Mouse (Mus musculus): ENCODE results near the gene Mbd4.

Mbd4 gene

DNA sequence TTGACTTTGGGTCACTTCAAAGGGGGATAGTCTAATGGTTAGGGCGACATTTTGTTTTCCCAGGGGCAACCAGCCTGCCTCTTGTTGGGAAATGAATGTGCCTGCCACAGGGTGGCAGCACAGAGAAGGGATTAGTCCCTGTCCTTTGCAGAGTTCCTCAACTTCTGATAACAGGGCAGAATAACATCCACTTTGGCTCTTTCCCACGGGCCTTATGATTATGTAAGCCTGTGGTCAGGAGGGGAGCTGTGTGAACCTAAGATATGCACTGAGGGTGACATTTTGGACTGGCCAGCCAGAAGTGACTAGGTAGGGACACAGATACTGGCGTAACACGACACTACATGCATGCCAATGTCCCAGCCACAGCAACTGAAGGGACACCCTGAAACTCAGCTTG is 39.1 kb downstream of the Mbd4 start:
- peak; percentile 76 for DNase-seq (ENCODE audit: low read depth, low spot score)

GRCm38 (mm10) chr6:115811606-115812005 is 41.6 kb downstream of the Mbd4 start:
- DNase-seq (ENCODE audit: low read depth, low spot score): no peak

- peak; percentile 94 for DNase-seq (ENCODE audit: low read depth, low spot score)
Observed at GRCm38 (mm10) chr6:115808488-115809231, 44.5 kb downstream of the Mbd4 start, which contains the start of gene Rpl32. Gene Rpl32 (minus strand): TSS chr6:115808747.

- no peak for DNase-seq (ENCODE audit: low read depth, low spot score)
Observed at GRCm38 (mm10) chr6:115808196-115808487, 45.0 kb downstream of the Mbd4 start.

DNA sequence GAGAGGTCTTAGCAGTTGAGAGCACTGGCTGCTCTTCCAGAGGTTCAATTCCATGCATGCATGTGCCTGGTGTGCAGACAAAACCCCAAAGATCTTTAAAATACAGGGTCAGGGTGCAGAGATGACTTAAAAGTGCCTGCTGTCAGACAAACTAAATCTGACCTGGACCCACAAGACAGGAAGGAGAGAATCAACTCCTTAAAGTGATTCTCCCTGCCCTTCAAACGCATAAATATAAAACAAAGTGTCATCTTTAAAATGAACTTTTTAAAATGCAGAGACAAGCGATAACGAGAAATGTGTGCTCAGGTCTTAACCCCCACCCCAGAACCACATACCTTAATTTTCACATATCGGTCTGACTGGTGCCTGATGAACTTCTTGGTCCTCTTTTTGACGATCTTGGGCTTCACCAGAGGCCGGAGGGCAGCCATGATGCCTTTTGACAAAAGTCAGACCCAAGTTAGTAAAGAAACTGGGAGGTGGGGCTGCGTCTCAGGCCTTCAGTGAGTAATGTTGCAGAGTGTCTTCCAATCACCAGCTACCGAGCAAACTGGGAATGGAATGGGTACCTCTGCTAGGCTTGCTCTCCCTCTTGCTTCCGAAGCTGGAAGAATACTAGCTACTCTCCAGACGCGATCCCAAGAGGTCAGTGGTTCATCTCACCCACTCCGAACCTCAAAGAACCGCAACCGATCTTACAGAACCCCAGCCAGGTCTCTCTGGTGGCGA is 45.5 kb downstream of the Mbd4 start:
- no peak for DNase-seq (ENCODE audit: low read depth, low spot score)

DNA sequence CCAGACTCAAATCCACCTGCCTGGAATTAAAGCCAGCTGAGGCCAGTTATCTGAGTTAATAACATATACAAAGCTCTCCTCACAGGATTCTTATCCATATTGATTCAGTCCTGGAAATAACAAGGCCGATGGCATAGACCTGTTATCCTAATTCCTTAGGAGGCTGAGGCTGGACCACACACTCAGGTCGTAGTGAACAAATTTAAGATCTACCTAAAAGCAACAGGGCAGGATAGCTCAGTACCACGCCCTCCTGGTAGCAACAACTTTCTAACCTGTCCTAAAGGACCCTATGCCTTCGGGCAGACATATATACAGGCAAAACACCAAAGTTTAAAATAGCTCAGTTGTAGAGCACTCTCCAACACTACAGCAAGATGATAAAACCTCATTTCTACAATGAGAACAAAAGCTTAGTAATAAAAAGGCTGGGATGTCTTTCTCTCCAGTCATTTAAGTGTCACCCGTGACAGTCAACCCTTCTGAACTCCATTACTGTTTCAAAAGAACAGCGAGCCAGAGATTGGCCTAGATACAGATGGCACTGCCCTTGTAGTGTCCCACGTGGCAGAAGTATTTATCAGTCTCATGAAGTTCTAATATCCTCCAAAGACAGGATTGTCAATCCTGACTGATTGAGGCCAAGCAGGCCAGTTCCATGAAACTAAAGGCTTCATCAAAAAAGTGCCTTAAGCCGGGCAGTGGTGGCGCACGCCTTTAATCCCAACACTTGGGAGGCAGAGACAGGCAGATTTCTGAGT is 48.6 kb downstream of the Mbd4 start:
- DNase-seq (ENCODE audit: low read depth, low spot score): no peak

DNA sequence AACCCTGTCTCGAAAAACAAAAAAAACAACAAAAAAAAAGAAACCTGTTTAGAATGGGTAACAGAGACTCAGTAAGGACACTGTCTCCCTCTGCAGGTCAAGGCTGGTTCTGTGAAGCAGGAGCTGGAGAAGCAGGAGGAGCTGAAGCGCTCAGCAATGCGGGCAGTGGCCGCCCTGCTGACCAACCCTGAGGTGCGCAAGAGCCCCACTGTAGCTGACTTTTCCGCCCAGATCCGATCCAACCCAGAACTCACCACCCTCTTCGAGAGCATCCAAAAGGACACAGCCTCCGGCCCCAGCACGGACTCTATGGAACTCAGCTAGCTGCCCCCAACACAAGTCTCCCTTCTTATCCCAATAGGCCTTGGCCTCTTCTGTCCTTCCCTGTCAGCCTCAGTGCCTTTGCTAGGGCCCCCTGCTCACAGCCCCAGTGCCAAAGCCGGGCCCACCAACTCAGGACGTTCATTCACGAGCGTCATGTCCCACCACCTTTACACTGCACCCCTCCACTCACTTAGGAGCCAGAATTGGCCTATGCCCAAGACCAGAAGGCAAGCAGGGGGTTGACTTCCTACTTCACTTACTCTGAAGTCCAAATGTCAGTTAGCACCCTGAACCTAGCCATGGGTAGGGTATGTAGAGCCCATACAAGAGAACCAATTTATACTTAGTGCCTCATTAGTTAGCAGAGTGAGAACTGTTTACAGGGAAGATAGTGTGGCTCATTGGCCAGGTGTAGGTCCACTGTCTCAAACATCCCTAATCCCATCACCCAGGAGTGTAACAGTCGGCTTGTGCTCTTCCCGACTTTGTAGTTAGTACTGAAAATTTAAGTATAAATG is 49.4 kb downstream of the Mbd4 start:
- peak; percentile 80 for DNase-seq (ENCODE audit: low read depth, low spot score)

DNA sequence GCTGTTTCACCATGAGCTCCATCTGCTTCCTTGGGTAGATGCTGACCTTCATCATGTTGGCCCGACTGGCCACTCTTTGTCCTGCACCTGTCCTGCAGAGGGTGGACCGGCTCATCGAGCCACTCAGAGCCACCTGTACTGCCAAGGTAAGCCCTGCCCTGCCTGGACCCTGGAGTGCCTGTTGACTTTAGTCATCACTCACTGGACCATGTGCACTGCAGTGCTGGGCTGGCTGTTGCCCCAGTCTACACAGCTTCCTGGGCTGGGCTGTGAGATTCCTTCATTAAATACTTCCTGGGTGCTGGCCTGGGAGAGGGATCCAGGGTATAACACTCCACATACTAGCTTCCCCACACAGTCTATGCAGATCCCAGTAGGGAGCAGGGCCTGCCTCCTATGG is 51.4 kb downstream of the Mbd4 start:
- DNase-seq (ENCODE audit: low read depth, low spot score): no peak

DNA sequence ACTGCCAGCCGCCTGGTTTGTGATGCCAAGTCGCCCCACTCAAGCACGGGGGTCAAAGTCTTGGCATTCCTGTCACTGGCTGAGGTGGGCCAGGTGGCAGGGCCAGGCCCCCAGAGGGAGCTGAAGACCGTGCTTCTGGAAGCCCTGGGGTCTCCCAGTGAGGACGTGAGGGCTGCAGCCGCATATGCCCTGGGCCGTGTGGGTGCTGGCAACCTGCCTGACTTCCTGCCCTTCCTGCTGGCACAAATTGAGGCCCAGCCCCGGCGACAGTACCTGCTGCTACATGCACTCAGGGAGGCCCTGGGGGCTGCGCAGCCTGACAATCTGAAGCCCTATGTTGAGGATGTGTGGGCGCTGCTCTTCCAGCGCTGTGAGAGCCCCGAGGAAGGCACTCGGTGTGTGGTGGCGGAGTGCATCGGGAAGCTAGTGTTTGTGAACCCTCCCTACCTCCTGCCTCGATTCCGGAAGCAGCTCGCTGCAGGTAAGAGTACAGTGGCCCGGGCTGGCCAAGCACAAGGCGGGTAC is 60.4 kb downstream of the Mbd4 start:
- peak; percentile 58 for DNase-seq (ENCODE audit: low read depth, low spot score)

GRCm38 (mm10) chr6:115791842-115792686 is 61.1 kb downstream of the Mbd4 start:
- DNase-seq (ENCODE audit: low read depth, low spot score): peak; percentile 41

GRCm38 (mm10) chr6:115791016-115791415 is 62.2 kb downstream of the Mbd4 start:
- no peak for DNase-seq (ENCODE audit: low read depth, low spot score)

Data from CD4-positive, CD25-positive, alpha-beta regulatory T cell, adult 2 months (primary cell).